Mouse (Mus musculus): ENCODE data around the gene Mat2b.

Gene Mat2b

GRCm38 (mm10) chr11:40649726-40650445, 45.1 kb downstream of the Mat2b start:
- no peak for DNase-seq (ENCODE audit: low spot score in 2 of 2)

- DNase-seq (ENCODE audit: low spot score in 2 of 2), result no peak
Measured at GRCm38 (mm10) chr11:40647246-40647645, 47.8 kb downstream of the Mat2b start.
